In the genomic region with DNA sequence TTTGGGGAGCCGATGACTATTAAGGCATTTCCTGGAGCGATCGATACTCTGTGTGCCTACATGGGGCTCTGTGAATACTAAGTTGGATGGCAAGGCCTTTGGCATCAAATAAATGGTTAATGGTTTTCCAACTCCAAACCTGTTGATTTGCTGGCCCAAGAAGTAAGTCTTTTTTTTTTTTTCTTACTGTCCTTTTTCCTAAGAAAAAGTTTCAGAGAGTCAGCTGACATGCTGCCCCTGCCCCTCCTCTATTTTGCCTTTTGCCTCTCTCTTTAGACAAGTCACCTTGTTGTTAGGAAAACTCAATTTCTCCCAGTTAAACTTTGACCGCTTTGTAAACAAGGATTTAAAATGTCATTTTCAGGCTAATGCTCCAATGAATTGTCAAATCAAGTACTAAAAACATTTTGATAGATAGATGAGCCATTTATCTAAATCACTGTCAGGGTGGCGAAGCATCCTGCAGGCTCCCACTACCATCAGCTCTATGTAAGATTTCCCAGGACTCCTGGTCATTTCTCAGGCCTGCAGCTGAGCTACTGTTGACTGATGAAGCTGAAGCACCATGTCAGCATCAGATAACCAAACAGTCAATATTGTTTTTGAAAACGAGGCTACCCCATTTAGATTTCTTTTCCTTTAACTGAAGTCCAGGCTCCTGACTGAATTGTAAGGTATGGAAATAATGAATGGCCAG, we compare ENCODE assay signal across 8 mouse cellular contexts.
DNase-seq lines count a peak whose midpoint lies in the region; ATAC-seq and TF ChIP-seq lines count a peak whose summit lies in the region.

No protein-coding gene starts in this region.

- H3K9me3 ChIP-seq in heart, embryonic 13.5 days, result no peaks in the 10 kb centered on the region
- no peaks in the 10 kb centered on the region for H3K9me3 ChIP-seq in embryonic facial prominence, embryonic 11.5 days (replicated peaks; ENCODE audit: control insufficient read depth, low read length)
- no peaks in the 10 kb centered on the region for H3K9me3 ChIP-seq in hindbrain, postnatal 0 days (ENCODE audit: low read length)
- H3K9me3 ChIP-seq in midbrain, embryonic 12.5 days, result no peaks in the 10 kb centered on the region

- WGBS in heart, embryonic 13.5 days, result 22% methylated on average over 6 of the region's 6 CpGs
- WGBS in embryonic facial prominence, embryonic 11.5 days, result 36% methylated on average over 6 of the region's 6 CpGs
- 58% methylated on average over 6 of the region's 6 CpGs for WGBS in hindbrain, postnatal 0 days
- 57% methylated on average over 6 of the region's 6 CpGs for WGBS in midbrain, embryonic 12.5 days

- H3K4me3 ChIP-seq in heart, embryonic 13.5 days, result peak overlapping the region; percentile 81
- peak overlapping the region; percentile 57 for H3K4me3 ChIP-seq in embryonic facial prominence, embryonic 11.5 days (ENCODE audit: low read depth, low read length)
- peak overlapping the region; percentile 68 for H3K4me3 ChIP-seq in hindbrain, postnatal 0 days (ENCODE audit: low read length)
- H3K4me3 ChIP-seq in midbrain, embryonic 12.5 days, result peak overlapping the region; percentile 58; the same call in 1 of the 2 replicates

- no peak for DNase-seq in heart, postnatal 4 days
- DNase-seq in embryonic facial prominence, embryonic 11.5 days (ENCODE audit: low spot score), result peak; percentile 25
- no peak for DNase-seq in hindbrain, postnatal 0 days (ENCODE audit: low spot score)
- DNase-seq in cerebellum, postnatal 36 days, result no peak
- DNase-seq in spleen, adult 18-20 months, result no peak
- DNase-seq in layer of hippocampus, adult 11-12 months (ENCODE audit: low spot score), result no peak

- H3K4me2 ChIP-seq in heart, embryonic 13.5 days, result peak overlapping the region; percentile 82
- peak overlapping the region; percentile 62 for H3K4me2 ChIP-seq in embryonic facial prominence, embryonic 11.5 days (ENCODE audit: low read depth, low read length)
- H3K4me2 ChIP-seq in hindbrain, postnatal 0 days (ENCODE audit: low read depth, low read length), result peak overlapping the region; percentile 100
- peak overlapping the region; percentile 84; the same call in 1 of the 2 replicates for H3K4me2 ChIP-seq in midbrain, embryonic 12.5 days (replicated peaks)

- H3K27ac ChIP-seq in heart, embryonic 13.5 days (replicated peaks), result peak overlapping the region; percentile 98
- H3K27ac ChIP-seq in embryonic facial prominence, embryonic 11.5 days (replicated peaks; ENCODE audit: low read depth, low read length), result no peak overlapping the region
- H3K27ac ChIP-seq in hindbrain, postnatal 0 days, result no peak overlapping the region
- H3K27ac ChIP-seq in midbrain, embryonic 12.5 days (replicated peaks), result no peak overlapping the region

- no peaks in the 10 kb centered on the region for H3K27me3 ChIP-seq in heart, embryonic 13.5 days (replicated peaks)
- H3K27me3 ChIP-seq in embryonic facial prominence, embryonic 11.5 days (ENCODE audit: control insufficient read depth, insufficient read depth, low read length), result no peaks in the 10 kb centered on the region
- 0 out of 2 replicates have a peak, but pooled peaks cover 11% of the 10 kb centered on the region for H3K27me3 ChIP-seq in hindbrain, postnatal 0 days (ENCODE audit: insufficient read depth, low read length)
- H3K27me3 ChIP-seq in midbrain, embryonic 12.5 days, result peaks cover 33% of the 10 kb centered on the region

- no peak for ATAC-seq in heart, embryonic 13.5 days (ENCODE audit: extremely low read depth, insufficient number of reproducible peaks, low FRiP score, low TSS enrichment)
- no peak for ATAC-seq in embryonic facial prominence, embryonic 11.5 days (replicated peaks; ENCODE audit: insufficient number of reproducible peaks, low FRiP score, low TSS enrichment, low read depth)
- ATAC-seq in hindbrain, postnatal 0 days, result no peak
- no peak for ATAC-seq in midbrain, embryonic 12.5 days (ENCODE audit: low FRiP score, low read depth)

- peak overlapping the region; percentile 90 for H3K9ac ChIP-seq in heart, embryonic 13.5 days
- peak overlapping the region; percentile 71 for H3K9ac ChIP-seq in embryonic facial prominence, embryonic 11.5 days (replicated peaks; ENCODE audit: low read length)
- H3K9ac ChIP-seq in hindbrain, postnatal 0 days (replicated peaks; ENCODE audit: low read length), result no peak overlapping the region
- H3K9ac ChIP-seq in midbrain, embryonic 12.5 days (replicated peaks), result no peak overlapping the region

- H3K36me3 ChIP-seq in heart, embryonic 13.5 days, result no peaks in the 10 kb centered on the region
- no peaks in the 10 kb centered on the region for H3K36me3 ChIP-seq in embryonic facial prominence, embryonic 11.5 days (replicated peaks; ENCODE audit: control insufficient read depth, insufficient read depth, low read depth, low read length)
- no peaks in the 10 kb centered on the region for H3K36me3 ChIP-seq in hindbrain, postnatal 0 days (ENCODE audit: insufficient read depth, low read length)
- no peaks in the 10 kb centered on the region for H3K36me3 ChIP-seq in midbrain, embryonic 12.5 days

- TF ChIP-seq CTCF in hindbrain, postnatal 0 days (IDR thresholded peaks at IDR 0.05; ENCODE audit: low read depth), result no peak

- H3K4me1 ChIP-seq in heart, embryonic 13.5 days, result peaks cover 42% of the 10 kb centered on the region
- H3K4me1 ChIP-seq in embryonic facial prominence, embryonic 11.5 days (ENCODE audit: control insufficient read depth, insufficient read depth, low read length), result no peaks in the 10 kb centered on the region
- H3K4me1 ChIP-seq in hindbrain, postnatal 0 days (ENCODE audit: insufficient read depth, low read length), result no peaks in the 10 kb centered on the region
- H3K4me1 ChIP-seq in midbrain, embryonic 12.5 days, result peaks cover 18% of the 10 kb centered on the region; the same call in 1 of the 2 replicates

Comparison
In these comparisons a context has a peak if more than half of its experiments do, and no peak if none do; other contexts are left out.
1. H3K9ac ChIP-seq: peak in heart, embryonic 13.5 days (single experiment) and embryonic facial prominence, embryonic 11.5 days (single experiment); none in hindbrain, postnatal 0 days (single experiment) and midbrain, embryonic 12.5 days (single experiment).
2. Peak in every context shown above with its lines, with median percentiles within 50 percentile points of each other: H3K4me2 ChIP-seq and H3K4me3 ChIP-seq.